Mouse (Mus musculus) ovary, adult 2 months (tissue): Measurements from ENCODE around the gene Gm45844. TPM values are rescaled to one million over a fixed set of nuclear protein-coding genes. Genes with fewer than 3 reads are reported as not detected.

Source experiments
- polyA plus RNA-seq: library from polyadenylated mRNA; depleted of rRNA; stranded (reverse); fragments of >200 nt; gene quantifications from 2 replicates; pipeline ENCODE4 v1.2.3, GENCODE M21; 2012; rRNA removed

Gene Gm45844
- 0.60 and 0.87 TPM in 2 replicates for polyA plus RNA-seq

GRCm38 (mm10) chr7:7277966-7278567 is at the start of gene Gm45844:
TSS of gene Gm45844 (minus strand) at chr7:7278289.

GRCm38 (mm10) chr7:7247228-7247627 is 30.9 kb downstream of the Gm45844 start, which contains the start of gene Vmn2r29:
TSS of gene Vmn2r29 (minus strand) at chr7:7247328.

GRCm38 (mm10) chr7:7209313-7210151 is 68.6 kb downstream of the Gm45844 start, which contains the start of gene Zfp772:
TSS of gene Zfp772 (minus strand) at chr7:7209998.

GRCm38 (mm10) chr7:7171227-7172147 is 106.6 kb downstream of the Gm45844 start, which contains the start of gene Zfp418:
TSS of gene Zfp418 (plus strand) at chr7:7171330.

Other genes starting within 250 kb of the Gm45844 start
- 6.0 and 8.3 TPM in 2 replicates for gene Zfp954, start 156.8 kb downstream of the Gm45844 start, polyA plus RNA-seq
- gene Zfp773, start 141.5 kb downstream of the Gm45844 start, polyA plus RNA-seq: 0.05 and 0.16 TPM in 2 replicates
- 0.47 and 0.49 TPM in 2 replicates for gene Zfp418, start 107.0 kb downstream of the Gm45844 start, polyA plus RNA-seq
- 1.1 and 1.9 TPM in 2 replicates for gene Zfp772, start 68.3 kb downstream of the Gm45844 start, polyA plus RNA-seq
- gene Vmn2r29, start 31.0 kb downstream of the Gm45844 start, polyA plus RNA-seq: 0.18 and 0.27 TPM in 2 replicates
- gene Clcn4, start 22.6 kb upstream of the Gm45844 start, polyA plus RNA-seq: 32.5 and 43.1 TPM in 2 replicates
- gene Vmn2r30, start 59.3 kb upstream of the Gm45844 start, polyA plus RNA-seq: not detected in 2 replicates
- not detected in 2 replicates for gene Gm45783, start 96.3 kb upstream of the Gm45844 start, polyA plus RNA-seq
- gene Vmn2r31, start 121.4 kb upstream of the Gm45844 start, polyA plus RNA-seq: not detected in 2 replicates
- gene Vmn2r32, start 201.7 kb upstream of the Gm45844 start, polyA plus RNA-seq: not detected in 2 replicates